In the genomic region with DNA sequence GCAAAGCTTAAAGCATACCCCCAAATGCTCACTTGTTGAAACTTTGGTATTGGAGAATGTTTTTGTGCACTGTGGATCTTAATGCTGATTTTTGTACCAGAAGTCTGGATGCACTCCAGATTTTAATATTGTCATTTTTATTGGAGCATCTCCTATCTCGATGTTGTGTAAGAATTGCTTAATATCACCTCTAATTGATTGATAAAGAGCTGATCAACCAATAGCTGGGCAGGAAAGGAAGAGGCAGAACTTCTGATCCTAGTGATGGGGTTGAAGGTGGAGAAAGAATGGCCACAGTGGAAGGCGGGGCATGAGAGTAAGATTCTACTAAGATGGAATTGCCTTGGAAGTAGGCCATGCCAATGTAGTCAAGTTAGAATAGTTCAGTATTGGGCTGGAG, we compare ENCODE assay signal across 28 mouse cellular contexts. TPM values are rescaled to one million over a fixed set of nuclear protein-coding genes. Genes with fewer than 3 reads are reported as not detected.
"Had no signal": no experiment of that assay in that cellular context is flagged by ENCODE, and none has a peak within 500 bp of the region (broad histone marks: within the 10 kb centered on the region; RNA-seq: fewer than 3 reads in every experiment).

No protein-coding gene starts in this region.

- ATAC-seq: forebrain, embryonic 13.5 days; forebrain, embryonic 14.5 days; forebrain, embryonic 15.5 days; forebrain, embryonic 16.5 days; forebrain, postnatal 0 days had no signal

- H3K4me2 ChIP-seq: embryonic facial prominence, embryonic 12.5 days; embryonic facial prominence, embryonic 13.5 days; embryonic facial prominence, embryonic 15.5 days; forebrain, embryonic 12.5 days; forebrain, embryonic 13.5 days; forebrain, embryonic 15.5 days had no signal

- H3K4me3 ChIP-seq: embryonic facial prominence, embryonic 10.5 days; embryonic facial prominence, embryonic 12.5 days; embryonic facial prominence, embryonic 13.5 days; embryonic facial prominence, embryonic 15.5 days; erythroblast, embryonic 14.5 days; forebrain, embryonic 10.5 days; forebrain, embryonic 12.5 days; forebrain, embryonic 13.5 days; forebrain, embryonic 15.5 days; gastrocnemius, adult 2 months; heart, adult 2 months had no signal

- H3K36me3 ChIP-seq: embryonic facial prominence, embryonic 10.5 days; embryonic facial prominence, embryonic 12.5 days; embryonic facial prominence, embryonic 13.5 days; embryonic facial prominence, embryonic 15.5 days; forebrain, embryonic 10.5 days; forebrain, embryonic 12.5 days; forebrain, embryonic 15.5 days had no signal

- H3K9me3 ChIP-seq: embryonic facial prominence, embryonic 10.5 days; embryonic facial prominence, embryonic 12.5 days; embryonic facial prominence, embryonic 13.5 days; embryonic facial prominence, embryonic 15.5 days; forebrain, embryonic 10.5 days; forebrain, embryonic 12.5 days; forebrain, embryonic 15.5 days had no signal

- H3K27me3 ChIP-seq: embryonic facial prominence, embryonic 12.5 days; embryonic facial prominence, embryonic 13.5 days; embryonic facial prominence, embryonic 15.5 days; forebrain, embryonic 12.5 days; forebrain, embryonic 13.5 days; forebrain, embryonic 15.5 days had no signal

- DNase-seq: cerebellum, adult 8-10 months; cerebellum, adult 9-10 months; cerebellum, adult 9-11 months; cerebellum, postnatal 10 days; cerebellum, postnatal 14 days; cerebellum, postnatal 25 days; cerebellum, postnatal 36 days; embryo, embryonic 11 days; forebrain, postnatal 0 days; gastrocnemius, adult 2 months; gastrocnemius, postnatal 10 days; gastrocnemius, postnatal 14 days; gastrocnemius, postnatal 25 days; gastrocnemius, postnatal 36 days; heart, adult 11 months; heart, adult 18-20 months; heart, adult 2 months had no signal

- H3K4me1 ChIP-seq: embryonic facial prominence, embryonic 10.5 days; embryonic facial prominence, embryonic 12.5 days; embryonic facial prominence, embryonic 13.5 days; embryonic facial prominence, embryonic 15.5 days; forebrain, embryonic 10.5 days; forebrain, embryonic 12.5 days; forebrain, embryonic 13.5 days; forebrain, embryonic 15.5 days had no signal

- H3K27ac ChIP-seq: embryonic facial prominence, embryonic 10.5 days; embryonic facial prominence, embryonic 12.5 days; embryonic facial prominence, embryonic 13.5 days; embryonic facial prominence, embryonic 15.5 days; forebrain, embryonic 10.5 days; forebrain, embryonic 12.5 days; forebrain, embryonic 13.5 days; forebrain, embryonic 15.5 days; gastrocnemius, adult 2 months; heart, adult 2 months had no signal

- H3K9ac ChIP-seq: embryonic facial prominence, embryonic 12.5 days; embryonic facial prominence, embryonic 13.5 days; embryonic facial prominence, embryonic 15.5 days; forebrain, embryonic 12.5 days; forebrain, embryonic 13.5 days; forebrain, embryonic 15.5 days; forebrain, postnatal 0 days had no signal

RNA-seq across cellular contexts. Expression of gene Bok, which starts 43.5 kb away (rescaled TPM):
- polyA plus RNA-seq: erythroblast, embryonic 14.5 days had no signal
